21 mouse cellular contexts compared by ENCODE assay signal in the genomic region with DNA sequence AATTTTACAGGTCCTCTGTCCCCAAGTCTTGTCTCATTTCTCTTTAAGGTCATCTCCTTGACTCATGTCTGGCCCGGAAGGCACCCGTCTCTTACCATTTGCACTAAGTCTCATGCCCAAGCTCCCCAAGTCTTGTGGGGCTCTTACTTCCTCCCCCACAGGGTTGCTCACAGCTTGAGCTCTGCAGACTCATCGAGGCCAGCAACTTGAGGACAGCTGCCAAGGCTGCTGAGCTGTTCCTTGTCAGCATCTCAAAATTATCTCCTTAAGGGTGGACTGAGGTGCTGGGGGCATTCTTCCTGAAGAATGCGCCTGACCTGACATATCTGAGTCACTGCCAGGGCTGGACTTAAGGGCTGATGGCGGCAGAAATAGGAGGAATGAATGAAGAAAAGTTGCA.
DNase-seq lines count a peak whose midpoint lies in the region; TF ChIP-seq lines count a peak whose summit lies in the region.
"Had no signal": no experiment of that assay in that cellular context is flagged by ENCODE, and none has a peak within 500 bp of the region (broad histone marks: within the 10 kb centered on the region; RNA-seq: fewer than 3 reads in every experiment).

No protein-coding gene starts in this region.

- H3K36me3 ChIP-seq in C2C12 (ENCODE audit: control insufficient read depth, insufficient read depth) (peaks cover 9% of the 10 kb centered on the region), myocyte (ENCODE audit: control insufficient read depth, insufficient read depth) (no peaks in the 10 kb centered on the region)
- H3K36me3 ChIP-seq: embryonic facial prominence, embryonic 10.5 days; embryonic facial prominence, embryonic 12.5 days; forebrain, embryonic 10.5 days; forebrain, embryonic 12.5 days had no signal

- H3K4me3 ChIP-seq in C2C12 (ENCODE audit: insufficient read depth, poor library complexity, severe bottlenecking) (no peak overlapping the region), myocyte (no peak overlapping the region)
- no peak overlapping the region for H3K4me3 ChIP-seq in lung, adult 2 months (replicated peaks; ENCODE audit: extremely low read depth, low read depth, low read length)
- H3K4me3 ChIP-seq: embryonic facial prominence, embryonic 10.5 days; embryonic facial prominence, embryonic 12.5 days; erythroblast, embryonic 14.5 days; forebrain, embryonic 10.5 days; forebrain, embryonic 12.5 days had no signal

- no peaks in the 10 kb centered on the region for H3K27me3 ChIP-seq in C2C12 (ENCODE audit: control insufficient read depth, insufficient read depth, insufficient read length)
- H3K27me3 ChIP-seq in myocyte (ENCODE audit: control insufficient read depth, insufficient read depth, insufficient read length): no peaks in the 10 kb centered on the region
- H3K27me3 ChIP-seq: embryonic facial prominence, embryonic 12.5 days; forebrain, embryonic 12.5 days; Patski had no signal

- no peaks in the 10 kb centered on the region for H3K4me1 ChIP-seq in lung, adult 2 months (ENCODE audit: control insufficient read depth, insufficient read depth, low read length)
- H3K4me1 ChIP-seq: embryonic facial prominence, embryonic 12.5 days had no signal

- WGBS in lung, adult 2 months: 57% methylated on average over 5 of the region's 5 CpGs

- no peak for TF ChIP-seq POLR2A in myocyte (IDR thresholded peaks at IDR 0.05; ENCODE audit: insufficient read length, low read depth)
- TF ChIP-seq POLR2A in lung, adult 2 months (IDR thresholded peaks at IDR 0.05; ENCODE audit: borderline replicate concordance, extremely low read depth, low read depth, low read length): no peak

- no peak for TF ChIP-seq CTCF in C2C12 (IDR thresholded peaks at IDR 0.05; ENCODE audit: control insufficient read depth, insufficient read depth, insufficient read length)
- no peak for TF ChIP-seq CTCF in lung, adult 2 months (IDR thresholded peaks at IDR 0.05; ENCODE audit: insufficient read depth, low read length)

- peaks cover 7% of the 10 kb centered on the region for H3K79me3 ChIP-seq in C2C12 (ENCODE audit: low read depth)

- peaks cover 31% of the 10 kb centered on the region for H3K79me2 ChIP-seq in C2C12 (ENCODE audit: control insufficient read depth, insufficient read depth)
- H3K79me2 ChIP-seq in myocyte (ENCODE audit: control insufficient read depth, insufficient read depth): no peaks in the 10 kb centered on the region

- no peak overlapping the region for H3ac ChIP-seq in C2C12 (ENCODE audit: control insufficient read depth, insufficient read length, low read depth)
- no peak overlapping the region for H3ac ChIP-seq in myocyte (ENCODE audit: control insufficient read depth, insufficient read length)

- H3K4me2 ChIP-seq in myocyte (ENCODE audit: low read depth): peak overlapping the region; percentile 43
- H3K4me2 ChIP-seq: embryonic facial prominence, embryonic 12.5 days; forebrain, embryonic 12.5 days had no signal

- peak; percentile 26 for DNase-seq in retina, postnatal 1 day
- no peak for DNase-seq in retina, embryonic 14.5 days (ENCODE audit: low spot score)
- DNase-seq in lung, adult 2 months: no peak
- no peak for DNase-seq in urinary bladder, adult 18-20 months (ENCODE audit: low spot score in 2 of 2)
- DNase-seq: adrenal gland, adult 8-10 months; adrenal gland, postnatal 14 days; adrenal gland, postnatal 36 days; B cell, adult 2 months; cerebellum, adult 11-12 months; cerebellum, adult 2 months; cerebellum, adult 9-10 months; cerebellum, postnatal 10 days; cerebellum, postnatal 25 days had no signal

TF ChIP-seq in C2C12, 6 proteins besides CTCF, POLR2A, EP300 and RAD21:
- TF ChIP-seq MYOD1 (IDR thresholded peaks at IDR 0.05; ENCODE audit: control insufficient read depth, insufficient read length, low read depth) (peak; percentile 21), FOSL1 (IDR thresholded peaks at IDR 0.05; ENCODE audit: insufficient read depth, low read length, poor library complexity, severe bottlenecking) (no peak), MAX (IDR thresholded peaks at IDR 0.05) (peak; percentile 47)
TF ChIP-seq in C2C12: peak in this region for 2.

TF ChIP-seq in myocyte, 11 proteins besides CTCF, POLR2A, EP300 and RAD21:
- no peak for TF ChIP-seq TCF3 (IDR thresholded peaks at IDR 0.05; ENCODE audit: insufficient read length, low read depth)
- peak in 1 of 3 experiments; percentile 48 for TF ChIP-seq MYOD1 (IDR thresholded peaks at IDR 0.05; ENCODE audit: control insufficient read depth in 1 of 3, insufficient read length in 2 of 3, low read depth in 2 of 3)
